Comparison of ENCODE assay signal across 8 mouse cellular contexts in the genomic region with DNA sequence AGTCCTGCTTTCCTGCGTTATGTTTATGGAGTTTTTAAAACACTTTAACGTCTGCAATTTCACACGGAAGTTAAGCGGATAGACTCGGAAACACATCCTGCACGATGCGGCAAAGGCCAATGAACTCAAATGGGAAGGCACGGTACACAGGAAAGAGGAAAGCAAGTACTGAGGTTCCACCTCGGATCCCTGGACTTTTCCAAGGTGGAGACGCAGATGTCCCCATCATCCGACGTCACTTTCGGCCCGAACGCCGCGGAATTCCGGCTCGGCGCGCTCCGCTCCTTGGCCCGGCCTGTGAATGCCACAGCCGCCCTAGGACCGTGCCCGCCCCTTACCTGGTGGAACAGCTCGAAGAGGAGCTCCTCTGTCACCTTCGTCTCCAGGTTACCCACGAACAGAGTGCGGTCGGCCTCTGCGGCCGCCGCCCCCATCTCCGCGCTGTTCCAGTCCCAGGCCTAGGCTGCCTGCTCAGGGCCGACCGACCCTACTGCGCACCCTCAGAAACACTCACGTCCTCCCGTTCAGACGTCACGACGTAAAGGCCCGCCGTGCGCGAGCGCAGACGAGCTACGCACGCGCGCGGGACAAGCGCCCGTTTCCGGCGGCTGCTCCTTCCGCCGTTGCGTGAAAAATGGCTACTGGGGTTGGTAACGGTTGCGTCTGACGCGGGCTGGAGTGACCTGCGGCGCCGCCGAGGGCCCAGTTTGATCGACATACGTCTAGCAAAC. TPM values are rescaled to one million over a fixed set of nuclear protein-coding genes. Genes with fewer than 3 reads are reported as not detected.
DNase-seq lines count a peak whose midpoint lies in the region; ATAC-seq and TF ChIP-seq lines count a peak whose summit lies in the region.

A gene (minus strand): TSS at position 483 of the 731 bp plus-strand sequence.
A gene (plus strand): TSS at position 626 of the 731 bp plus-strand sequence.

- H3K9me3 ChIP-seq in heart, embryonic 14.5 days (ENCODE audit: control insufficient read depth, low read length), result no peaks in the 10 kb centered on the region
- no peaks in the 10 kb centered on the region for H3K9me3 ChIP-seq in liver, embryonic 13.5 days (replicated peaks)
- no peaks in the 10 kb centered on the region for H3K9me3 ChIP-seq in stomach, postnatal 0 days (ENCODE audit: control insufficient read depth, low read length)

- ATAC-seq in heart, embryonic 14.5 days (ENCODE audit: insufficient number of reproducible peaks, insufficient read depth, low FRiP score, low read depth), result peak; percentile 99
- ATAC-seq in liver, embryonic 13.5 days (ENCODE audit: low read depth), result peak; percentile 99
- peak; percentile 100 for ATAC-seq in stomach, postnatal 0 days (ENCODE audit: low FRiP score, low TSS enrichment)

- peak within 1 kb of the TSS; percentile 76 to 91 for H3K27ac ChIP-seq in heart, embryonic 14.5 days (replicated peaks in 1 of 2; ENCODE audit: control insufficient read depth in 1 of 2, insufficient read depth in 1 of 2, low read depth in 2 of 2, low read length in 2 of 2)
- peak within 1 kb of the TSS; percentile 87 for H3K27ac ChIP-seq in liver, embryonic 13.5 days
- peak within 1 kb of the TSS; percentile 91 for H3K27ac ChIP-seq in stomach, postnatal 0 days (replicated peaks)

- under 1% methylated on average over 72 of the region's 72 CpGs for WGBS in heart, embryonic 14.5 days
- under 1% methylated on average over 72 of the region's 72 CpGs for WGBS in liver, embryonic 13.5 days (ENCODE audit: insufficient replicate concordance)
- WGBS in stomach, postnatal 0 days, result under 1% methylated on average over 72 of the region's 72 CpGs

- no peak for TF ChIP-seq EP300 in stomach, postnatal 0 days (optimal IDR thresholded peaks at IDR 0.05)

- DNase-seq in CD4-positive, CD25-positive, alpha-beta regulatory T cell, adult 2 months (ENCODE audit: low read depth, low spot score), result peak; percentile 98
- peak; percentile 86 for DNase-seq in c-Kit-negative CD71-positive TER-119-positive erythroid progenitor cells, embryonic 14.5 days (ENCODE audit: low read depth, low spot score)
- peak; percentile 82 for DNase-seq in fibroblast of lung, adult 2 months (ENCODE audit: low read depth)
- peak; percentile 96 for DNase-seq in kidney, postnatal 14 days
- peak; percentile 90 for DNase-seq in liver, embryonic 13.5 days
- peak; percentile 93 for DNase-seq in neural tube, embryonic 10.5 days (ENCODE audit: extremely low spot score, low spot score)
- DNase-seq in stomach, postnatal 0 days (ENCODE audit: low spot score), result peak; percentile 95

- peaks cover 4% of the 10 kb centered on the region; the same call in 1 of the 2 replicates for H3K27me3 ChIP-seq in heart, embryonic 14.5 days (ENCODE audit: control insufficient read depth, insufficient read depth, low read length)
- no peaks in the 10 kb centered on the region for H3K27me3 ChIP-seq in liver, embryonic 13.5 days
- no peaks in the 10 kb centered on the region for H3K27me3 ChIP-seq in stomach, postnatal 0 days (ENCODE audit: control insufficient read depth, insufficient read depth, low read length)

- TF ChIP-seq CTCF in stomach, postnatal 0 days (IDR thresholded peaks at IDR 0.05; ENCODE audit: low read depth), result no peak

- peak within 1 kb of the TSS; percentile 97 for H3K9ac ChIP-seq in heart, embryonic 14.5 days (ENCODE audit: low read length)
- peak within 1 kb of the TSS; percentile 95 for H3K9ac ChIP-seq in liver, embryonic 13.5 days
- H3K9ac ChIP-seq in stomach, postnatal 0 days (ENCODE audit: low read length), result peak within 1 kb of the TSS; percentile 94

- peaks cover 37% of the 10 kb centered on the region for H3K36me3 ChIP-seq in heart, embryonic 14.5 days (ENCODE audit: control insufficient read depth, insufficient read depth, low read length)
- H3K36me3 ChIP-seq in liver, embryonic 13.5 days, result peaks cover 35% of the 10 kb centered on the region
- peaks cover 17% of the 10 kb centered on the region for H3K36me3 ChIP-seq in stomach, postnatal 0 days (ENCODE audit: control insufficient read depth, insufficient read depth, low read length)

- peaks cover 7 to 20% of the 10 kb centered on the region in 2 experiments; a peak in 3 of 4 replicates for H3K4me1 ChIP-seq in heart, embryonic 14.5 days (ENCODE audit: control insufficient read depth in 2 of 2, insufficient read depth in 2 of 2, low read length in 2 of 2)
- H3K4me1 ChIP-seq in liver, embryonic 13.5 days (replicated peaks), result peaks cover 28% of the 10 kb centered on the region
- H3K4me1 ChIP-seq in stomach, postnatal 0 days (replicated peaks; ENCODE audit: control insufficient read depth, insufficient read depth), result 0 out of 2 replicates have a peak, but pooled peaks cover 3% of the 10 kb centered on the region

- H3K4me2 ChIP-seq in heart, embryonic 14.5 days (ENCODE audit: low read length), result peak within 1 kb of the TSS; percentile 89
- H3K4me2 ChIP-seq in liver, embryonic 13.5 days, result peak within 1 kb of the TSS; percentile 86
- peak within 1 kb of the TSS; percentile 80 for H3K4me2 ChIP-seq in stomach, postnatal 0 days (replicated peaks; ENCODE audit: low read depth)

- peak within 1 kb of the TSS; percentile 61 to 93 for H3K4me3 ChIP-seq in heart, embryonic 14.5 days (ENCODE audit: control insufficient read depth in 1 of 2, insufficient read depth in 1 of 2, low read depth in 1 of 2, low read length in 2 of 2)
- H3K4me3 ChIP-seq in liver, embryonic 13.5 days (replicated peaks), result peak within 1 kb of the TSS; percentile 93
- peak within 1 kb of the TSS; percentile 93 for H3K4me3 ChIP-seq in stomach, postnatal 0 days (ENCODE audit: low read depth, low read length)

RNA-seq across cellular contexts. Expression of the first gene that starts in this region (rescaled TPM):
- 84.5 and 85.7 TPM in 2 replicates for polyA plus RNA-seq in heart, embryonic 14.5 days (2014; fragmentation: Nextera tagmentation; extraction: Ambion mirVana)
- polyA plus RNA-seq in liver, embryonic 13.5 days (2015; fragmentation: Nextera tagmentation; extraction: Ambion mirVana), result 65.7 and 76.7 TPM in 2 replicates
- polyA plus RNA-seq in stomach, postnatal 0 days (2015; fragmentation: Nextera tagmentation; extraction: Ambion mirVana), result 86.8 and 87.9 TPM in 2 replicates

RNA-seq across cellular contexts. Expression of the second gene that starts in this region (rescaled TPM):
- 36.7 and 40.7 TPM in 2 replicates for polyA plus RNA-seq in heart, embryonic 14.5 days (2014; fragmentation: Nextera tagmentation; extraction: Ambion mirVana)
- 16.2 and 17.3 TPM in 2 replicates for polyA plus RNA-seq in liver, embryonic 13.5 days (2015; fragmentation: Nextera tagmentation; extraction: Ambion mirVana)
- 49.6 and 50.4 TPM in 2 replicates for polyA plus RNA-seq in stomach, postnatal 0 days (2015; fragmentation: Nextera tagmentation; extraction: Ambion mirVana)

Comparison
In these comparisons a context has a peak if more than half of its experiments do, and no peak if none do; other contexts are left out.
1. Peak in every context shown above with its lines: DNase-seq, ATAC-seq, H3K4me3 ChIP-seq and H3K27ac ChIP-seq.